Mouse (Mus musculus) liver, adult 2 months (tissue): Measurements from ENCODE around the gene Anxa4.

Source experiments
- CTCF ChIP-seq: fragments of 200-500 bp; IDR thresholded peaks from 2 replicates; pipeline ENCODE4 v1.5.1; 2011; ENCODE audit warnings: low read depth, low read length, control low read depth
- POLR2A ChIP-seq: fragments of 200-500 bp; IDR thresholded peaks from 2 replicates; pipeline ENCODE4 v1.6.1; 2011; ENCODE audit warnings: low read length, control low read depth; ENCODE audit not compliant: insufficient read depth; ENCODE audit errors: extremely low read depth

DNA sequence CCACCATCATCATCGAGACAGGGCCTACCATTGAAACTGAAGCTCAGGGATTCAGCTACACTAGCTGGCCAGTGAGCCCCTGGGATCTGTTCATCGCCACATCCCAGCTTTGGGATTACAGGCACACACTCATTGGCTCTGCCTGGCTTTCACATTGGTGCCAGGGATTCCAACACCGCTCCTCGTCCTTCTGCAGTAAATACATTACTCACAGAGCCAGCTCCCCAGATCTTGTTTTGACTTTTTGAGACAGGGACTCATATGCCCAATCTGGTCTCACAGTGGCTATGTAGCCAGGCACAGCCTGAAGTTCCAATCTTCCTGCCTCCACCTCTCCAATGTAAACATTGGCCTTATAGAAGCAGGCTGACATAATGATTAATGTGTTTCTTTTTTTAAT is 57.1 kb downstream of the Anxa4 start:
- TF ChIP-seq CTCF (no peak), POLR2A (no peak)
